Mouse (Mus musculus) forebrain, embryonic 11.5 days (tissue): ENCODE results near the gene Asb18. TPM values are rescaled to one million over a fixed set of nuclear protein-coding genes. Genes with fewer than 3 reads are reported as not detected.

Experiments
- ATAC-seq: fragments of 200-750 bp; cut with Nextera tagmentation; replicated peaks from 2 replicates; pipeline ENCODE4 v1.8.0; 2017; ENCODE audit warnings: moderate TSS enrichment; ENCODE audit not compliant: low FRiP score
- DNase-seq: peaks from one replicate; pipeline ENCODE4 v3.0.0-alpha.2; 2017; ENCODE audit warnings: low spot score
- H3K27ac ChIP-seq: fragments of 300-500 bp; sonication (generic); 2 replicates; pipeline ENCODE4 v1.5.1; 2014; ENCODE audit warnings: low read depth, low read length
- H3K27me3 ChIP-seq: fragments of 300-500 bp; sonication (generic); 2 replicates; pipeline ENCODE4 v1.6.1; 2014; ENCODE audit warnings: mild to moderate bottlenecking, low read length, mixed read lengths; ENCODE audit not compliant: control insufficient read depth, insufficient read depth
- H3K36me3 ChIP-seq: fragments of 300-500 bp; sonication (generic); 2 replicates; pipeline ENCODE4 v1.6.1; 2014; ENCODE audit warnings: mild to moderate bottlenecking, low read length, moderate library complexity, mixed read lengths; ENCODE audit not compliant: control insufficient read depth, insufficient read depth
- H3K4me1 ChIP-seq: fragments of 300-500 bp; sonication (generic); replicated peaks from 2 replicates; pipeline ENCODE4 v1.6.1; 2014; ENCODE audit warnings: low read length, mixed read lengths; ENCODE audit not compliant: control insufficient read depth, insufficient read depth
- H3K4me2 ChIP-seq: fragments of 300-500 bp; sonication (generic); 2 replicates; pipeline ENCODE4 v1.6.1; 2014; ENCODE audit warnings: low read depth, mild to moderate bottlenecking, low read length, moderate library complexity, mixed read lengths; ENCODE audit not compliant: severe bottlenecking
- H3K4me3 ChIP-seq: fragments of 300-500 bp; sonication (generic); 2 replicates; pipeline ENCODE4 v1.5.1; 2014; ENCODE audit warnings: low read depth, low read length
- H3K9ac ChIP-seq: fragments of 300-500 bp; sonication (generic); 2 replicates; pipeline ENCODE4 v1.6.1; 2014; ENCODE audit warnings: low read length
- H3K9me3 ChIP-seq: fragments of 300-500 bp; sonication (generic); 2 replicates; pipeline ENCODE4 v1.6.1; 2016; ENCODE audit warnings: low read length, mixed read lengths; ENCODE audit not compliant: control insufficient read depth
- WGBS: fragments of 180-500 bp; shearing (Covaris S2); extraction: QIAGEN DNeasy Blood & Tissue Kit; methylation state at CpG from one replicate; pipeline ENCODE4 v1.1.7; 2014; 5-methylcytosine and 5-hydroxymethylcytosine counted together
- polyA plus RNA-seq: library from polyadenylated mRNA; unstranded; fragments of >200 nt; fragmentation: Nextera tagmentation; extraction: Ambion mirVana; gene quantifications from 2 replicates; pipeline ENCODE4 v1.2.1, GENCODE M21; 2014

Asb18 gene
- polyA plus RNA-seq: not detected in 2 replicates

GRCm38 (mm10) chr1:90014446-90014845, at the start of gene Asb18:
TSS of gene Asb18 (minus strand) at chr1:90014666.
- no peaks in the 10 kb centered on the region for H3K36me3 ChIP-seq
- no peak within 1 kb of the TSS for H3K9ac ChIP-seq
- H3K4me1 ChIP-seq: no peaks in the 10 kb centered on the region
- no peak within 1 kb of the TSS for H3K27ac ChIP-seq
- H3K4me2 ChIP-seq: no peak within 1 kb of the TSS
- H3K4me3 ChIP-seq: no peak within 1 kb of the TSS
- DNase-seq (no peak), ATAC-seq (no peak)
- H3K27me3 ChIP-seq: no peaks in the 10 kb centered on the region
- WGBS: 84% methylated on average over 5 of the region's 5 CpGs
- no peaks in the 10 kb centered on the region for H3K9me3 ChIP-seq

- ATAC-seq (0 out of 2 replicates have a peak, but pooled peaks have one; percentile 61), DNase-seq (peak; percentile 71)
- Histone ChIP-seq H3K4me1 (no peaks in the 10 kb centered on the region), H3K9me3 (no peaks in the 10 kb centered on the region), H3K4me2 (no peak overlapping the region), H3K27me3 (no peaks in the 10 kb centered on the region), H3K9ac (no peak overlapping the region), H3K36me3 (no peaks in the 10 kb centered on the region), H3K27ac (no peak overlapping the region), H3K4me3 (no peak overlapping the region)
- WGBS: 18% methylated on average over 7 of the region's 7 CpGs
Observed at GRCm38 (mm10) chr1:90060599-90060998, 46.1 kb upstream of the Asb18 start.

GRCm38 (mm10) chr1:90060054-90060453, 45.6 kb upstream of the Asb18 start:
- Histone ChIP-seq H3K27ac (no peak overlapping the region), H3K4me2 (no peak overlapping the region), H3K4me1 (no peaks in the 10 kb centered on the region), H3K27me3 (no peaks in the 10 kb centered on the region), H3K36me3 (no peaks in the 10 kb centered on the region), H3K9me3 (no peaks in the 10 kb centered on the region), H3K4me3 (no peak overlapping the region), H3K9ac (no peak overlapping the region)
- no peak for ATAC-seq
- WGBS: 66% methylated on average over 3 of the region's 3 CpGs
- DNase-seq: peak; percentile 19

- H3K9ac ChIP-seq: no peak overlapping the region
- no peak for ATAC-seq
- DNase-seq: no peak
- no peaks in the 10 kb centered on the region for H3K36me3 ChIP-seq
- no peak overlapping the region for H3K4me3 ChIP-seq
- H3K4me1 ChIP-seq: peaks cover 4% of the 10 kb centered on the region; the same call in 1 of the 2 replicates
- H3K27me3 ChIP-seq: no peaks in the 10 kb centered on the region
- 93% methylated on average over 4 of the region's 4 CpGs for WGBS
- no peaks in the 10 kb centered on the region for H3K9me3 ChIP-seq
- no peak overlapping the region for H3K4me2 ChIP-seq
- H3K27ac ChIP-seq: no peak overlapping the region
Observed at GRCm38 (mm10) chr1:90054991-90055390, 40.5 kb upstream of the Asb18 start.

GRCm38 (mm10) chr1:90051347-90051746, 36.9 kb upstream of the Asb18 start:
- Histone ChIP-seq H3K9ac (no peak overlapping the region), H3K4me1 (peaks cover 6% of the 10 kb centered on the region; the same call in 1 of the 2 replicates), H3K27me3 (no peaks in the 10 kb centered on the region), H3K4me2 (no peak overlapping the region), H3K4me3 (no peak overlapping the region), H3K27ac (no peak overlapping the region), H3K36me3 (no peaks in the 10 kb centered on the region), H3K9me3 (no peaks in the 10 kb centered on the region)
- WGBS: 36% methylated on average over 5 of the region's 5 CpGs
- peak; percentile 57 for DNase-seq
- ATAC-seq: no peak

- Histone ChIP-seq H3K4me1 (peaks cover 6% of the 10 kb centered on the region; the same call in 1 of the 2 replicates), H3K36me3 (no peaks in the 10 kb centered on the region), H3K4me2 (no peak overlapping the region), H3K27me3 (no peaks in the 10 kb centered on the region), H3K9ac (no peak overlapping the region), H3K9me3 (no peaks in the 10 kb centered on the region), H3K4me3 (no peak overlapping the region), H3K27ac (no peak overlapping the region)
- 50% methylated on average over 20 of the region's 20 CpGs for WGBS
- ATAC-seq (peak; percentile 36; the same call in 1 of the 2 replicates), DNase-seq (no peak)
Observed at GRCm38 (mm10) chr1:90050046-90050739, 35.7 kb upstream of the Asb18 start.

GRCm38 (mm10) chr1:90028305-90028704, 13.8 kb upstream of the Asb18 start:
- Histone ChIP-seq H3K4me2 (no peak overlapping the region), H3K9ac (no peak overlapping the region), H3K9me3 (no peaks in the 10 kb centered on the region), H3K4me1 (no peaks in the 10 kb centered on the region), H3K27me3 (no peaks in the 10 kb centered on the region), H3K36me3 (no peaks in the 10 kb centered on the region), H3K4me3 (no peak overlapping the region), H3K27ac (no peak overlapping the region)
- no peak for ATAC-seq
- 59% methylated on average over 2 of the region's 2 CpGs for WGBS
- no peak for DNase-seq

GRCm38 (mm10) chr1:90026945-90027344, 12.5 kb upstream of the Asb18 start:
- 19% methylated on average over 3 of the region's 3 CpGs for WGBS
- peak; percentile 61 for DNase-seq
- no peak for ATAC-seq

GRCm38 (mm10) chr1:90020336-90020735, 5.9 kb upstream of the Asb18 start:
- DNase-seq (no peak), ATAC-seq (no peak)
- no peak overlapping the region for H3K27ac ChIP-seq
- H3K27me3 ChIP-seq: no peaks in the 10 kb centered on the region
- H3K9me3 ChIP-seq: no peaks in the 10 kb centered on the region
- 86% methylated on average over 5 of the region's 5 CpGs for WGBS
- H3K4me2 ChIP-seq: no peak overlapping the region
- H3K4me3 ChIP-seq: no peak overlapping the region
- no peaks in the 10 kb centered on the region for H3K36me3 ChIP-seq
- no peak overlapping the region for H3K9ac ChIP-seq
- no peaks in the 10 kb centered on the region for H3K4me1 ChIP-seq

More at GRCm38 (mm10) chr1:90026945-90027344, 12.5 kb upstream of the Asb18 start:
- Histone ChIP-seq H3K4me2 (no peak overlapping the region), H3K27ac (no peak overlapping the region), H3K4me1 (no peaks in the 10 kb centered on the region), H3K4me3 (no peak overlapping the region), H3K27me3 (no peaks in the 10 kb centered on the region), H3K9ac (no peak overlapping the region), H3K36me3 (no peaks in the 10 kb centered on the region), H3K9me3 (no peaks in the 10 kb centered on the region)
